Mouse (Mus musculus) gastrocnemius, postnatal 25 days (tissue): ENCODE measurements around the gene Pitpnm3. TPM values are rescaled to one million over a fixed set of nuclear protein-coding genes. Genes with fewer than 3 reads are reported as not detected.

Source experiments
- DNase-seq: peaks from one replicate; pipeline ENCODE4 v3.0.0; 2022
- total RNA-seq, 2 experiments: library from RNA; stranded (reverse); gene quantifications; 1 replicate in 1 of 2; 2 replicates in 1 of 2; pipeline ENCODE4 v1.2.3; 2021

Pitpnm3 gene
- total RNA-seq, 2 experiments from 2014 or later, result 1.8 to 2.6 TPM

GRCm38 (mm10) chr11:72050168-72050894, 85.2 kb downstream of the Pitpnm3 start:
- DNase-seq, result peak; percentile 39

GRCm38 (mm10) chr11:72049171-72049759, 86.3 kb downstream of the Pitpnm3 start:
- DNase-seq, result no peak

GRCm38 (mm10) chr11:72048730-72049129, 86.8 kb downstream of the Pitpnm3 start:
- no peak for DNase-seq

GRCm38 (mm10) chr11:72044231-72044630, 91.3 kb downstream of the Pitpnm3 start:
- DNase-seq, result no peak

GRCm38 (mm10) chr11:72042631-72043030, 92.9 kb downstream of the Pitpnm3 start:
- DNase-seq, result no peak

GRCm38 (mm10) chr11:72041768-72042607, 93.6 kb downstream of the Pitpnm3 start, which contains the start of gene Pimreg:
Gene Pimreg, plus strand, starts transcription at chr11:72042032.
- DNase-seq, result peak; percentile 79

GRCm38 (mm10) chr11:72041290-72041767, 94.2 kb downstream of the Pitpnm3 start:
- DNase-seq, result no peak

- DNase-seq, result no peak
These were observed 95.8 kb downstream of the Pitpnm3 start for GRCm38 (mm10) chr11:72039599-72040386.

GRCm38 (mm10) chr11:72037996-72038395, 97.6 kb downstream of the Pitpnm3 start:
- DNase-seq, result no peak

- no peak for DNase-seq
These were observed 98.2 kb downstream of the Pitpnm3 start, which contains the start of gene Aipl1 for GRCm38 (mm10) chr11:72037409-72037808. Gene Aipl1, minus strand, starts transcription at chr11:72037509.

- no peak for DNase-seq
These were observed 103.0 kb downstream of the Pitpnm3 start for GRCm38 (mm10) chr11:72032589-72032988.

- no peak for DNase-seq
These were observed 103.5 kb downstream of the Pitpnm3 start for GRCm38 (mm10) chr11:72032091-72032490.

GRCm38 (mm10) chr11:72031353-72031752, 104.2 kb downstream of the Pitpnm3 start:
- DNase-seq, result no peak

- DNase-seq, result no peak
These were observed 106.4 kb downstream of the Pitpnm3 start for GRCm38 (mm10) chr11:72029143-72029542.

- DNase-seq, result no peak
These were observed 107.7 kb downstream of the Pitpnm3 start for GRCm38 (mm10) chr11:72027836-72028235.

GRCm38 (mm10) chr11:72026516-72026915, 109.1 kb downstream of the Pitpnm3 start:
- no peak for DNase-seq

- no peak for DNase-seq
These were observed 109.7 kb downstream of the Pitpnm3 start for GRCm38 (mm10) chr11:72025843-72026242.

GRCm38 (mm10) chr11:72024193-72024781, 111.3 kb downstream of the Pitpnm3 start:
- peak; percentile 31 for DNase-seq

GRCm38 (mm10) chr11:72023581-72023980, 112.0 kb downstream of the Pitpnm3 start:
- DNase-seq, result no peak

- DNase-seq, result no peak
These were observed 112.8 kb downstream of the Pitpnm3 start for GRCm38 (mm10) chr11:72022827-72023226.

- DNase-seq, result no peak
These were observed 114.6 kb downstream of the Pitpnm3 start for GRCm38 (mm10) chr11:72021015-72021414.
